Mouse (Mus musculus) cerebellum, adult 2 months (tissue): Measurements from ENCODE around the gene Pgpep1l.

ENCODE experiments used
- CTCF ChIP-seq: fragments of 200-500 bp; IDR thresholded peaks from 2 replicates; pipeline ENCODE4 v1.5.1; 2011; ENCODE audit warnings: low read depth, mild to moderate bottlenecking, control low read depth, low read length, moderate library complexity, borderline replicate concordance; ENCODE audit not compliant: insufficient read depth
- POLR2A ChIP-seq: fragments of 200-500 bp; IDR thresholded peaks from 2 replicates; pipeline ENCODE4 v1.6.1; 2011; ENCODE audit warnings: low read length, control low read depth, borderline replicate concordance; ENCODE audit not compliant: insufficient read depth

GRCm38 (mm10) chr7:68281341-68281740 lies 17.3 kb upstream of the Pgpep1l start:
- TF ChIP-seq CTCF (no peak), POLR2A (no peak)
